Mouse (Mus musculus) myocyte (in vitro differentiated cells): ENCODE measurements around the gene 6030458C11Rik.

Source experiments
- E2F4 ChIP-seq: IDR thresholded peaks from one replicate; pipeline ENCODE4 v1.6.1; 2011; ENCODE audit warnings: mild to moderate bottlenecking, control low read depth, moderate library complexity; ENCODE audit not compliant: insufficient read depth
- MAX ChIP-seq: IDR thresholded peaks from one replicate; pipeline ENCODE4 v1.6.1; 2011; ENCODE audit warnings: low read depth, mild to moderate bottlenecking, control low read depth
- MYOD1 ChIP-seq, 3 experiments: IDR thresholded peaks; one replicate each; pipeline ENCODE4 v1.6.1; 2011; ENCODE audit warnings: control low read depth in 2 of 3, low read depth in 2 of 3, mild to moderate bottlenecking in 2 of 3, moderate library complexity in 1 of 3; ENCODE audit not compliant: insufficient read length in 2 of 3, control insufficient read depth in 1 of 3
- MYOG ChIP-seq, 3 experiments: IDR thresholded peaks; one replicate each; pipeline ENCODE4 v1.6.1; 2011; ENCODE audit warnings: control low read depth in 2 of 3, low read depth in 2 of 3, mild to moderate bottlenecking in 2 of 3; ENCODE audit not compliant: insufficient read length in 2 of 3, control insufficient read depth in 1 of 3, insufficient read depth in 1 of 3
- POLR2A ChIP-seq: IDR thresholded peaks from one replicate; pipeline ENCODE4 v1.6.1; 2011; ENCODE audit warnings: low read depth, mild to moderate bottlenecking, control low read depth, moderate library complexity; ENCODE audit not compliant: insufficient read length
- POLR2AphosphoS2 ChIP-seq: IDR thresholded peaks from one replicate; pipeline ENCODE4 v1.6.1; 2011; ENCODE audit warnings: low read depth, control low read depth; ENCODE audit not compliant: insufficient read length
- TCF12 ChIP-seq: IDR thresholded peaks from one replicate; pipeline ENCODE4 v1.6.1; 2011; ENCODE audit warnings: mild to moderate bottlenecking, control low read depth; ENCODE audit not compliant: poor library complexity, insufficient read depth, severe bottlenecking
- TCF3 ChIP-seq: IDR thresholded peaks from one replicate; pipeline ENCODE4 v1.6.1; 2011; ENCODE audit warnings: low read depth, control low read depth; ENCODE audit not compliant: insufficient read length
- USF1 ChIP-seq: IDR thresholded peaks from one replicate; pipeline ENCODE4 v1.6.1; 2011; ENCODE audit warnings: low read depth, mild to moderate bottlenecking, control low read depth, moderate library complexity

- TF ChIP-seq USF1 (no peak), TCF12 (no peak), MYOD1 (IDR thresholded peaks at IDR 0.05; ENCODE audit: control insufficient read depth in 1 of 3, insufficient read length in 2 of 3, low read depth in 2 of 3) (no peak), POLR2A (no peak), POLR2AphosphoS2 (no peak), TCF3 (no peak), MAX (no peak), E2F4 (no peak), MYOG (IDR thresholded peaks at IDR 0.05; ENCODE audit: control insufficient read depth in 1 of 3, insufficient read depth in 1 of 3, insufficient read length in 2 of 3, low read depth in 2 of 3) (no peak)
Observed at GRCm38 (mm10) chr15:12809305-12809704, 15.1 kb downstream of the 6030458C11Rik start.
